Mouse (Mus musculus) retina, postnatal 7 days (tissue): ENCODE measurements around the gene Snx20.
A peak's percentile ranks its signal among the peaks of the same experiment; 100 is the strongest.

Experiments
- DNase-seq: peaks from one replicate; pipeline ENCODE4 v3.0.0-alpha.2; 2012; ENCODE audit warnings: low read depth, low spot score

Gene Snx20

DNA sequence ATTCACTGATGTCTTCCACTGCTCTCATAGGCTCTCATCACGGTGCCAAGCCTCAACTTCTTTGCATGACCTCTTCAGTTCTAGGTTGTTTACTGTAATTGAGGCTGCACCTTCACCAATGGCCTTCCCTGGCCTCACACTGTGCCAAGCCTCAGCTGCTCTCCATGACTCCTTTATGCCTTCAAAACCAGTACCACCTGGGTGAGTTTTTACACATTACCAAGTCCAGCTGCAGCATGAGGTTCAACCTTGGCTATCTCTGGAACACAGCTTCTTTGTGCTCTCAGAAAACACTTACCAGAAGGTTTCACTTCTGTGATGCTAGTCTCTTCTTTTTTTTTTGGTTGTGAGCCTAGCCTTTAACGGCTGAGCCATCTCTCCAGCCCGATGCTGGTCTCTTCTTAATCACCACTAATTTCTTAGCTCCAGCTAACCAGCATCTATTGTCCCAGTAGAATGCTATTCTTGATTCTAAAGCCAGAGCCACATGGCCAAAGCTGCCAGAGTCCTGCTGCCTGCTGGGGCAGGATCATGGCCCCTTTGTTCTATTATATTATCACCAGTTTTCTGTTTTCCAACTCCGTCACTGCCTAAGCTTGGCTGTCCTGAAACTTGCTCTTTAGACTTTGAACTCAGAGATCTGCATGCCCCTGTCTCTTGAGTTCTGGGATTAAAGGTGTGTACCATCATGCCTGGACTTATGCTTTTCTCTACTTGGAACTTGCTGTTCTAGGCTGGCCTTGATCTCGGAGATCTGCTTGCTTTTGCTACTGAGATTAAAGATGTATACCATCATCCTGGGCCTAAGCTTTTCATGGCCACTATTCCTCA, 7.0 kb upstream of the Snx20 start:
- no peak for DNase-seq

DNA sequence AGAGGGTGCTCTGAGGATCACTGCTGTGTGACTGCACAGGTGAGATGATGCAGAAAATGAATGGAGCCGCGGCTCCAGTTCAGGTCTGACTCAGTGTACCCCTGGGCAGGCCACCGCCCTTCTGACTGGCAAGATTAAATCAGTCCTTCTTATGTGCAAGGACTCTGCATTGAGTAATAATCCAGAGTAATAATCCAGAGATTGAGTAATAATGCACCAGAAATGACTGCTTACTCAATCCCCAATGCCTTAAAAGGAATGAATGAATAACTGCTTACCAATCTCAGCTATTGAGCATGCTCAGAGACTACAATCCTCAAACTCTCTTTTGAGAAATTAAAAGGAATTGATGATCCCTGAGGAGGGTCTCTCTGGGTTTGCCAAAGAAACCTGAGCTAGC, 3.0 kb upstream of the Snx20 start:
- no peak for DNase-seq

DNA sequence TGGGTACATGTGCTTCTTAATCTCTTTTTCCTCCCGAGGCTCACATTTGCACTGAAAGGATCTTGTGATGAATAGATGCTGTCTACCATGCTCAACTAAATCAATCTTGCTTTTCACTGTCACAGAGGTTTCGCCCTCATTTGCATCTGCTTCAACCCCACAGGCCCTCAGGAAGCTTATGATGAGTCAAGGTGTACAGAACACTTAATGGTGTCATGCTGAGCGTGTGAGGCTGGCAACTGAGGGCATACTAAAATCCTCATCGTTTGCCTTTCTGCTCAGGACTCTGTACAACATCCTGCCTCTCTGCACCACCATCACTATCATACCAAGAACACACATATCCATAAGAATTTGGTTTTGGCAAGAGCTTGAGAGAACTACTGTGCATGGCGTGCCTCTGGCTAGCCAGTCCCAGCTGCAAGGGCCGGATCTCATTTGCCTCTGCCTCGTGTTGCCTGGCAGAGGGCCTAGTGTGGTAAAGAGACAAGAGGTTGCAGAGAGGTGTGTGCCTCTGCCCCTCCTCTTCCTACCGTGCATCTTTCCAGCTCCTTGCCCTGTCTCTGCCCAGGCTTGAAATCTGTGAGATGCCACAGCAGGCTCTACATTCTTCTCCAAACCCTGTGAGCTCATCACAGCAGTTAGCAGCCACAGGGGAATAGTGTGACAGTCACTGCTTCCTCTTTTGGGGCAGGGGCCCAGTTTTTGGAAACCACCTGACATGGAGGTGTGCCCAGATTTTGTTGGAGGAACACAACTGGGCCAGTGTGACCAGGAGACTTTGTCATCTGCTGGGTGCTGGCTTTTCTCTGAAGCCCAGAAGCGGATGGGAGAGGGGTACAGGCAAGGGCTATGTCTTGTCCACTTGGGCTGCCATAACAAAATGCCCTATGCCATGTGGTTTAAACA, 1.4 kb upstream of the Snx20 start:
- no peak for DNase-seq

DNA sequence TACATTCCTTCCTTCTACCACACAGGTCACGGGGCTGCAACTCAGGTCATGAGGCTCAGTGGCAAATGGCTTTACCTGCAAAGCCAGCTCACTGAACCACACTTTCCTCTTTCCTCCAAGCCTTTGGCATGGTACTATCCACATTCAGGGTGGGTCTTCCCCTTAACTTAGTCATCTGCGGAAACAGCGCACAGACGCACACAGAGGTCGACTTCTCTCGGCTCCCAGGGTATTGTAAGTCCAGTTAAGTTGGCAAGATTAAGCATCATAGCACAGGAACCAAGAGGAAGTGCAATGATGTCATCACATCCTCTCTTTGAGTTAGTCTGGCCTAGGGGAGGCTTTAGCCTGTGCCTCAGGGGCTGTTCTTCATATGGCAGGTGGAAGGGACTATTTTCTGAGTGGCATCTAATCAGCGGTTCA, 2.6 kb downstream of the Snx20 start:
- no peak for DNase-seq

- no peak for DNase-seq
Observed at GRCm38 (mm10) chr8:88631081-88631480, 4.8 kb downstream of the Snx20 start.

GRCm38 (mm10) chr8:88630225-88630624, 5.7 kb downstream of the Snx20 start:
- DNase-seq: no peak

- no peak for DNase-seq
Observed at GRCm38 (mm10) chr8:88628001-88628774, 7.7 kb downstream of the Snx20 start.

DNA sequence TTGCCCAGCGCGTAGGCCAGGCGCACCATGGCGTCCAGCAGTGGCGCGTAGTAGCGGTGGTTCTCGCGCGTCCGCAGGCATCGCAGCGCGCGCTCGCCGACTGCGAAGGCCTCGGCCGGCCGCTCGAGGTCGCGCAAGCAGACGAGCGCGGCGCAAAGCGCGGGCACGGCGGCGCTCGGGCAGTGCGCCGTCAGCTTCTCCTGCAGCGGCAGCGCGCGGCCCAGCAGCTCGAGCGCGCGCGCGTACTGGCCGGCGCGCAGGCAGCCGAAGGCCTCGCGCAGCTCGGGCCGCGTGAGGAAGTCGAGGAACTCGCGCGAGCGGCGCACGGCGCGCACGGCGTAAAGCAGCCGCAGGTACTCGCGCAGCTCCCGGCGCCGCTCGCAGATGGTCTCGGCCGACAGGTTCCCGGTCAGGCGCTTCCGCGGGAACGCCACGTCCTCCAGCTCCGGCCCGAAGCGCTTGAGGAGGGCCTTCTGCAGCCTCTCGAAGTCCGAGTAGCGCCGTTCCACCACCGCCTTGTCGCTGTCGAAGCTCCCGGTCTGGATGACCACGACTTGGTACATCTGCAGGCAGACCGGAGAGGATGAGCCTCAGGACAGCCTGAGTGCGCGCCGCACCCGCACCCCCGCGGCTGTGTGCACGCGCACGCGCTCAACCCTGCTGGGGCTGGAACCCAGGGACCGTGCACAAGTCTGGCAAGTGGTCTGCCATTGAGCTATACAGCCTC, 8.5 kb downstream of the Snx20 start:
- peak; percentile 79 for DNase-seq

GRCm38 (mm10) chr8:88626940-88627264, 9.0 kb downstream of the Snx20 start:
- DNase-seq: no peak

- no peak for DNase-seq
Observed at GRCm38 (mm10) chr8:88626433-88626832, 9.5 kb downstream of the Snx20 start.

GRCm38 (mm10) chr8:88624276-88624675, 11.7 kb downstream of the Snx20 start:
- no peak for DNase-seq

GRCm38 (mm10) chr8:88623351-88623750, 12.6 kb downstream of the Snx20 start:
- DNase-seq: no peak

DNA sequence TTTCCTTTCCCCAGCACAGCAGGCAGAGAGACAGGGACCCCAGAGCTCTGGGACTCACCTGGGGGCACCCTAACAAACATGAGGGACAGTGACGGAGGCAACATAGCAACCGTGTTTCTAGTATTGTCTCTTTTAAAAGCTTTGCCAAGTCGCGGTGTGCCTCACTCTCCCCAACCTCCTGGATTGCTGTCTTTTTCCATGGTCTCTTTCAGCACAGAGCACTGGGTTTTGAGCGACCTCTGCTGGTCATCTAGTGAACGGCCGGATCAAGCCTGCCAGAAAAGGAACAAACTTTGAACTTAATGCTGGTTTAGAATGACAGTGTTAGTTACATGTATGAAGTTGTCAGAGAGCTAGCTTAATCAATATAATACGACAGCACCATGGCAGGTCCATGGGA, 14.5 kb downstream of the Snx20 start:
- peak; percentile 76 for DNase-seq

DNA sequence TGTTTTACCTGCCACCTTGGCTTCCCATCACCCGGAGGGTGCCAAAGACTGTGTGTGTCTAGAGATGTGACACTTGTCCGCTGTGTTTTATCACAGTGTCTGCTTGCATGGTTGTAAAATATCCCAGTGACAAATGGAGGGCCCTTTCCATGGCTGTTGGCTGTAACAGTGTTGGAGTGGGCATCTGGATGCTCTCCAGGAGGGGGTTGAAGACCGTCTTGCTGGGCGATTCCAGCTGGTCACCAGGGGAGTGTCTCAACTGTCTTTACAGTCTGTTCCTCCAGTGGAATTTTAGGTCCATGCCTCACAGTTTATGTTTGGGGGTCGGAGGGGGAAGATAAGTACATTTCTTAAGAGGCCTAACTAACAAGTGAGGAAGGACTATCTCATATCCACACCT, 15.0 kb downstream of the Snx20 start:
- DNase-seq: no peak

GRCm38 (mm10) chr8:88619513-88619912, 16.4 kb downstream of the Snx20 start:
- DNase-seq: no peak

DNA sequence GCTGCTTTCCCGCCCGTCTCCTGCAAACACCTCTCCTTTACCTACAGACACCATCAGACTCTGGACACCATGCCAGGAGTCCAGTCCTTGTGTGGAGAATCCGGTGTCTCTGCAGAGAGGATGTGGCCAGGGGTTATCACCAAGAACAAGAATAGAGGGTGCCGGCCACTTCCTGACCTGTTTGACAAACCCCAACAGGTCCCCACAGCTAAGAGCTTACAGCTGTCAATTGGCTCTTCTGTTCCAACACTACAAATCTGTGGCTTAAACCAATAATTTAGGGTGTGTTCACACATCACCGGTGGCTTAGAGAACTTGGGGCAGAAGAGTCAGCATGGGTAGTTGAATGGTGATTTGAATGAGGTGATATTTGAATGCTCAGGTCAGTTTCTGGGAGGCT, 17.3 kb downstream of the Snx20 start:
- no peak for DNase-seq

- no peak for DNase-seq
Observed at GRCm38 (mm10) chr8:88614981-88615380, 20.9 kb downstream of the Snx20 start.

DNA sequence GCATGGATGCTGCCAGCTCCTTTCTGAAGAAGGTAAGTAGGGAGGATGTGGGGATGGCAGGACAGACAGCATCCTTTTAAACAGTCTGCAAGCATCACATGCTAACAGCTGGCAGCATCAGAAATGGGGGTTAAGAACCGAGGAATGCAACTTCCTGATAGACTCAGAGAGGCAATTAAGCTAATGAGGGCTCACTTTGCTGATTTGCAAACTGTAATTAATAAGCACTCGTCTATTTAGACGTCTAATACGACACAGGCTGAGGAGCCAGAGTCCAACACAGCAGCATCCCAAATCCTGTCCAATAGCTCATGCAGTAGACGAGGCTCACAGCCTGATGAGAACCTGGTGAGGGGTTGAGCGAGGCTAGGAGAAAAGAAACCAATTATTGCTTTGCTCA, 25.7 kb downstream of the Snx20 start:
- no peak for DNase-seq

- no peak for DNase-seq
Observed at GRCm38 (mm10) chr8:88609036-88609435, 26.9 kb downstream of the Snx20 start.

- DNase-seq: no peak
Observed at GRCm38 (mm10) chr8:88605361-88606040, 30.4 kb downstream of the Snx20 start.
